Mouse (Mus musculus): ENCODE results near the gene Slc25a21.

The Slc25a21 gene

DNA sequence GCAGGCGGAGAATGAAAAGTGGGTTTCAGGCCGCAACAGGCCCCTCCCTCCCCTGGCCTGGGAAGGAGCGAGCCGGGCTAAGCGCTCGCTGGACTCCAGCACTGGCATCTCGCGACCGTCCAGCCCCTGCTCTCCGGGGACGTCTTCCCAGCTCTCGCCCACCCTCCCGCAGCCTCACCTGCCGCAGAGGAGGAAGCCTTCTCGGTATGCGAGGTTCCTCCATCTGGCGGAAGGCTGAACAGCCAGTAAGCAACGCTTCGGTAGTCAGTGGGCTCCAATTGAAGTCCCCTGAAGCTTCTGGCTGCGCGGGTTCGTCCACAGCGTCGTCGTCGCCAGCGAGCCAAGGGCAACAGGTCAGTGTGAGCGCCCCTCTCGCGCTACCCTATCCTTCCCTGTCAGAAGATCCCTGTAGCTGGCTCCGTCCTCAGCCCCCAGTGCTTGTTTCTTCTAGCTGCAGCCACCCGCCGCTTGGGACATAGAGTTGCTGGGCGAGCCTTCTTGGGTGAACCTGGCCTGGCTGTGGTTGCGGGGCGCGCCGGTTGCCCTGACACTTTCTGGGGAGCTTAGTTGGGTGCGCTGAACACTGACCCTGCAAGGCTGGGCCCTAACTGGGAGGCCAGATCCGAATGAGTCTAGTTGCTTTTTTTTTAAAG is 505.7 kb downstream of the Slc25a21 start, which contains the start of gene Pax9:
Pax9 (plus strand) TSS at position 341 of the 653 bp plus-strand sequence.
- DNase-seq (ENCODE audit: low spot score in 2 of 2): no peak

GRCm38 (mm10) chr12:56691001-56691400 is 506.3 kb downstream of the Slc25a21 start:
- DNase-seq (ENCODE audit: low spot score in 2 of 2): no peak

- no peak for DNase-seq (ENCODE audit: low spot score in 2 of 2)
Measured at GRCm38 (mm10) chr12:56690366-56690765, 506.9 kb downstream of the Slc25a21 start.

GRCm38 (mm10) chr12:56689736-56690135 is 507.5 kb downstream of the Slc25a21 start:
- DNase-seq (ENCODE audit: low spot score in 2 of 2): no peak

DNA sequence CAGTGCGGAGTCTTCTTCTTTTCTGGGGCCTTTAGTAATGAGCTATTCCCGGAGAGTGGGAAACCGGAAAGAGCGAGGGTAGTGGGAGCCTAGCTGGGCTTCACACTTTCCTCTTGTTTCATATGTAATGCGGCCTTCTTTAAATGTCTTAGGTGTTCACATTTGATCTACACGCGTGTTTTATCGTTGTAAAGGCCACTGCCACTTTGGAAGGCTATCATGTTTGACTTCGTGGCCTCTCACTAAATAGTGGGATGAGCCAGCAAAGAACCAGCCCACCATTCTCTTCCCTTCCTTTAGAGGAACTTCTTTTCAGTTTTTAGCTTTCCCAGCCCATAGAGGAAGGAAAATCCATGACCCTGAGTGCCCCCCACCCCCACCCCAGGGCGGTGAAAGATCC is 507.9 kb downstream of the Slc25a21 start:
- no peak for DNase-seq (ENCODE audit: low spot score in 2 of 2)

DNA sequence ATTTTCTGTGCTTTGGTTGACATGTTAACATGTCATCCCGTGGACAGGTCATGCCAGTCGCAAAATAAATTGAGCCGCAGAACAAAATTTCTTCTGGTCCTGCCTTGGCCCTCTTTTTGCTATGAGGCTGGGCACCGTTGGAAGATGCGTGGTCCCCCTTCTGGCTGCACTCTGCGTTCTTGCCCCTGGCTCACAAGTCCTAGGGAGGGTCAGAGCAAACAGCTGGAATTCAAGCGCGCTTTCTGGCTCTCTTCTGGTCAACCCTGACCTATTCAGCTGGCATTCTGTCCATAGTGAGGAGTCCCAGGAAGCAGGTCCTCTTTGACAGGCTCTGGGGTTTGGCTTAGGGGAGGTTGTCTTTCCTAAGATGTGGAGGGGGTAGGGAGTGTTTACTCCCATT is 508.4 kb downstream of the Slc25a21 start:
- no peak for DNase-seq (ENCODE audit: low spot score in 2 of 2)

- no peak for DNase-seq (ENCODE audit: low spot score in 2 of 2)
Measured at GRCm38 (mm10) chr12:56688482-56688840, 508.8 kb downstream of the Slc25a21 start.

DNA sequence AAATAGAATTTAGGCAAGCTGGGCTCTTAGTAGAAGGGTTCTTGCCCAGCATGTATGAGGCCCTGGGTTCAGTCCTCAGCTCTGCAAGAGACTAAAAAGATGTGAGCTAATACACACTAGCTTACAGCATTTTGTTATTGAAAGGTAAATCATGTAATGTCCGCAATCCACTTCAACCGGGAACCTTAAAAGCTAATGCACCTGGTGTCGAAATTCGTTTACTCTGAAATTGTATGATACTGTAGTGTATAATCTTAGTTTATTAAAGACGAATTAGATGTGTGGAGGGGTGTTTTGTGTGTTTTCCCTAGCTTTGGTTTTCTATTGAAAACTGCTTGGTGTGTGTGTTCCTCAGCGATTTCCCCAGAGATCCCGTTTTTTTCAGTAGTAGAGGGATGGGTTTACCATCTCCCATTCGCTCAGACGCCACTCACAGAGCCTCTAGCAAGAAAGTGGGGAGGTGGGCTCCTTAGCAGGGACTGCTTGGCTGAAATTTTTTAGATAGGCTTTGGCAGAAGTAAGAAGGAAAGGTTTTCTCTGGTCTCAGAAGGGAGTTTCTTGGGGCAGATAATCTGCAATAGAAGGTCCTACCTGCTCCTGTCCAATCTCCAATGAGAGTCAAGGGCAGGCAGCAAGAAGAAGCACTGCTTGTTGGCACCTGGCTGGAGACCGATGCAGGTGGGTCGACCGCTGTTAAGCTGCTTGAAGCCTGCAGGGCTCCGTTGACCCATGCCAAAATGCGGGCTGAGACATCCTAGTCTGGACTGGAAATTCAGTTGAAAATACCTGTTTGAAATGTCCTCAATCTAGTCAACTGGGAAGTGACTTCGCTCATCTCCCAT is 509.4 kb downstream of the Slc25a21 start:
- no peak for DNase-seq (ENCODE audit: low spot score in 2 of 2)

- DNase-seq (ENCODE audit: low spot score in 2 of 2): no peak
Measured at GRCm38 (mm10) chr12:56681096-56681811, 516.0 kb downstream of the Slc25a21 start.

DNA sequence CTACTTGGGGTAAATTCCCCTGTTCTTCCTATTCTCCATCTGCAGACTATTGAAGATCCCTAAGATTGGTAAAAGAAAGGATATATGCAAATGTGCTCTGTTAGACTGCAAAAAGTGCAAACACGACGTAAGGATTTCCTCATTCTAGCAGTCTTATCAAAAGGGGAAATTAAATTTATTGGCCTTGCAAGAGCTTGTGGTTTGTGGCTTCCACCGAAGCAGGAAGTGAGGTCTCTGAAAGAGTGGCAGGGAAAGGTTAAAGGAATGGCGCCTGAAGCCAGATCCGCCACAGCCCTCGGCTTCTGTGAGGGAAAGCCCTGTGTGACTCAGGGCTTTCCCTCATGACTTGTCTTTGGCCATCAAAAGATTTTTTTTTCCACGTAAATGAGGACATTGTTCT is 519.7 kb downstream of the Slc25a21 start:
- no peak for DNase-seq (ENCODE audit: low spot score in 2 of 2)

DNA sequence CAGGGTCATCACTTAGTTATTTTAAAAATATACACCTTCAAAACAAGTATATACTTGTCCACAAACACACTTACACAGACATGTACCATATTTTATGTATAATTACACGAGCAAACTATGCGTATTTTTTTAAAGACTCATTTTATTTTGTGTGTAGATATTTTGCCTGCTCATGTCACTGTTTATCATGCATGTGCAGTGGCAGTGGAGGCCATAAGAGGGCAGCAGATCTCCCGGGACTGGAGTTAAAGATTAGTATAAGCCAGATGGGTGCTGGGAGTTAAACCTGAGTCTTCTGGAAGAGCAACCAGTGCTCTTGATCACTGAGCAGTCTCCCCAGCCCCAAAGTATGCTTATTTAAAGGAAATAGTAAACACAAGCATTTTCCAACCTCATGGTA is 522.5 kb downstream of the Slc25a21 start:
- DNase-seq (ENCODE audit: low spot score in 2 of 2): no peak

DNA sequence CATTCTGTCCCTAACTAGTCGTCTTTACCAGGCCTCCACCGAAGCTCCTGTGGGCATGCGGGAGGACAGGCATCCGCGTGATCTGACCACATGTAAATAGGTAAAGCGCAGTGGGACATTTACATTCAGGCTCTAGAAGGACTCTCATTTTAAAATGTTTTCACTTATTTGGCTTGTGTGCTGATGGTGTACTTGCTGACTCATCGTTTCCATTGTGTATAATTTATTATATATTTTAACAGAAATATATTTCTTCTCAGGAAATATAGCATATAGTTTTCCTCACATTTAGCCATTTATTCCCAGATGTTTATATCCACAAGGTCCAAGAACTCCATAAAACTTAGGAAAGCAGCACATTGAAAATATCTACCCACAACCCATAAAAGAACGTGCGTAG is 526.5 kb downstream of the Slc25a21 start:
- no peak for DNase-seq (ENCODE audit: low spot score in 2 of 2)

DNA sequence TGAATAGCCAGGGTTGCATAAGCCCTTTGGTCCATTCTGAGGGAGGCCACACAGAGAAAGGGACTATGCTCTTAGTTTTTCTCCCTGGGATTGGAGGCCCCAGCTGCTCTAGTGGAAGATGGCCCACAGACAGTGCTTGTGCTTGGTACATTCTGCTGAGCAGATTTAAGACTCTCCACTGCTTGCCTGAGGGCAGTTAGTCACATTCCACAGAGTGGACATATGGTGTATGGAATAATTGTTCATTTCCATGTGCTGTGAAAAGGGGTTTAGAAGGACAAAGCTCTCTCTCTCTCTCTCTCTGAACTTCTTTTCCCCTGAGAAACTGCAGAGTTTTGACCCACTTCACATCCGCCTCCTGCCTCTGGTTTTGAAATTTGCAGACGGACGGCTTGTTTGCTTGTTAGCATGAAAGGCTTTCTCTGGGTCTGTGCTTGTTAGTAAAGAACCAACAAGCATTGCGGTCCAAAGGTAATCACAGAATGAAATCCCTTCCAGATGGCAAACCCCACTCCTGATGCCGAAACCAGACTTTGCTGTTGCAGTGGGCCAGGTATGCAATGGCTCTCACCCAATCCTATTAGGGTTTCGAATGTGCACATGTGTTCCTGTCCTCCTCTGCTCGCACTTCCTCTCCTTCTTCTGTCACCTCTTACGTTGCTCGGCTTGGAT is 527.7 kb downstream of the Slc25a21 start:
- no peak for DNase-seq (ENCODE audit: low spot score in 2 of 2)

Data from spleen, postnatal 14 days (tissue).